Mouse (Mus musculus): Measurements from ENCODE around the gene Car2. TPM values are rescaled to one million over a fixed set of nuclear protein-coding genes. Genes with fewer than 3 reads are reported as not detected.

The Car2 gene
- 100 to 1,000 TPM; 109 to 113 TPM for total RNA-seq (2021)

- intact Hi-C loops (cut with DNase I) = loop anchor here (5.0 kb wide), 3 partner anchors 71 to 356 kb away; no protein-coding TSS in a partner anchor
- DNase-seq (ENCODE audit: low spot score in 2 of 2) = peak; percentile 59 to 60
These were observed at the start of gene Car2 for GRCm38 (mm10) chr3:14886102-14887098. Gene Car2, plus strand, starts transcription at chr3:14886273.

- intact Hi-C loops (cut with DNase I) = no loop called here
- DNase-seq (ENCODE audit: low spot score in 2 of 2) = no peak
These were observed 47.1 kb upstream of the Car2 start for GRCm38 (mm10) chr3:14838936-14839335.

GRCm38 (mm10) chr3:14839466-14840118, 46.5 kb upstream of the Car2 start:
- intact Hi-C loops (cut with DNase I) = no loop called here
- no peak for DNase-seq (ENCODE audit: low spot score in 2 of 2)

GRCm38 (mm10) chr3:14848587-14849254, 37.4 kb upstream of the Car2 start:
- no peak for DNase-seq (ENCODE audit: low spot score in 2 of 2)
- intact Hi-C loops (cut with DNase I) = no loop called here

- intact Hi-C loops (cut with DNase I) = no loop called here
- no peak for DNase-seq (ENCODE audit: low spot score in 2 of 2)
These were observed 32.1 kb upstream of the Car2 start for GRCm38 (mm10) chr3:14853966-14854365.

GRCm38 (mm10) chr3:14854446-14854845, 31.6 kb upstream of the Car2 start:
- no peak for DNase-seq (ENCODE audit: low spot score in 2 of 2)
- intact Hi-C loops (cut with DNase I) = no loop called here

GRCm38 (mm10) chr3:14857874-14858273, 28.2 kb upstream of the Car2 start:
- no peak for DNase-seq (ENCODE audit: low spot score in 2 of 2)
- intact Hi-C loops (cut with DNase I) = no loop called here

- DNase-seq (ENCODE audit: low spot score in 2 of 2) = no peak
- intact Hi-C loops (cut with DNase I) = loop anchor here (10.0 kb wide), 1 partner anchor 175 kb away; no protein-coding TSS in a partner anchor
These were observed 25.8 kb upstream of the Car2 start for GRCm38 (mm10) chr3:14860291-14860690.

GRCm38 (mm10) chr3:14861165-14861564, 24.9 kb upstream of the Car2 start:
- intact Hi-C loops (cut with DNase I) = loop anchor here (10.0 kb wide), 1 partner anchor 176 kb away; no protein-coding TSS in a partner anchor
- no peak for DNase-seq (ENCODE audit: low spot score in 2 of 2)

GRCm38 (mm10) chr3:14861787-14862186, 24.3 kb upstream of the Car2 start:
- intact Hi-C loops (cut with DNase I) = loop anchor here (10.0 kb wide), 1 partner anchor 177 kb away; no protein-coding TSS in a partner anchor

GRCm38 (mm10) chr3:14862654-14863021, 23.4 kb upstream of the Car2 start:
- no peak for DNase-seq (ENCODE audit: low spot score in 2 of 2)
- intact Hi-C loops (cut with DNase I) = loop anchor here (10.0 kb wide), 1 partner anchor 178 kb away; no protein-coding TSS in a partner anchor

More at GRCm38 (mm10) chr3:14861787-14862186, 24.3 kb upstream of the Car2 start:
- no peak for DNase-seq (ENCODE audit: low spot score in 2 of 2)

GRCm38 (mm10) chr3:14863022-14863711, 22.9 kb upstream of the Car2 start, which contains the start of gene Car3:
Gene Car3, plus strand, starts transcription at chr3:14863512.
- no peak for DNase-seq (ENCODE audit: low spot score in 2 of 2)
- intact Hi-C loops (cut with DNase I) = loop anchor here (10.0 kb wide), 1 partner anchor 178 kb away; no protein-coding TSS in a partner anchor

GRCm38 (mm10) chr3:14863922-14864321, 22.2 kb upstream of the Car2 start:
- intact Hi-C loops (cut with DNase I) = loop anchor here (10.0 kb wide), 1 partner anchor 179 kb away; no protein-coding TSS in a partner anchor

GRCm38 (mm10) chr3:14865941-14866340, 20.1 kb upstream of the Car2 start:
- DNase-seq (ENCODE audit: low spot score in 2 of 2) = no peak
- intact Hi-C loops (cut with DNase I) = loop anchor here (10.0 kb wide), 1 partner anchor 181 kb away; no protein-coding TSS in a partner anchor

More at GRCm38 (mm10) chr3:14863922-14864321, 22.2 kb upstream of the Car2 start:
- no peak for DNase-seq (ENCODE audit: low spot score in 2 of 2)

- intact Hi-C loops (cut with DNase I) = loop anchor here (5.0 to 10.0 kb wide), 2 partner anchors 185 to 373 kb away; no protein-coding TSS in a partner anchor
- no peak for DNase-seq (ENCODE audit: low spot score in 2 of 2)
These were observed 16.3 kb upstream of the Car2 start for GRCm38 (mm10) chr3:14869779-14870178.

GRCm38 (mm10) chr3:14870528-14870927, 15.5 kb upstream of the Car2 start:
- intact Hi-C loops (cut with DNase I) = loop anchor here (5.0 kb wide), 1 partner anchor 372 kb away; no protein-coding TSS in a partner anchor
- DNase-seq (ENCODE audit: low spot score in 2 of 2) = no peak

- no peak for DNase-seq (ENCODE audit: low spot score in 2 of 2)
- intact Hi-C loops (cut with DNase I) = loop anchor here (5.0 kb wide), 1 partner anchor 371 kb away; no protein-coding TSS in a partner anchor
These were observed 14.7 kb upstream of the Car2 start for GRCm38 (mm10) chr3:14871386-14871785.

GRCm38 (mm10) chr3:14874402-14875040, 11.6 kb upstream of the Car2 start:
- DNase-seq (ENCODE audit: low spot score in 2 of 2) = no peak
- intact Hi-C loops (cut with DNase I) = loop anchor here (1.0 to 5.0 kb wide), 2 partner anchors 320 to 368 kb away; no protein-coding TSS in a partner anchor

Measured in left cerebral cortex, postnatal 36 days (tissue).